Mouse (Mus musculus) cerebral cortex, adult 2 months (tissue): Measurements from ENCODE around the gene Depdc5.

Experiments
- WGBS: fragments of 180-500 bp; shearing (Covaris S2); methylation state at CpG from one replicate; pipeline ENCODE4 v1.1.7; 2018; 5-methylcytosine and 5-hydroxymethylcytosine counted together

Gene Depdc5

DNA sequence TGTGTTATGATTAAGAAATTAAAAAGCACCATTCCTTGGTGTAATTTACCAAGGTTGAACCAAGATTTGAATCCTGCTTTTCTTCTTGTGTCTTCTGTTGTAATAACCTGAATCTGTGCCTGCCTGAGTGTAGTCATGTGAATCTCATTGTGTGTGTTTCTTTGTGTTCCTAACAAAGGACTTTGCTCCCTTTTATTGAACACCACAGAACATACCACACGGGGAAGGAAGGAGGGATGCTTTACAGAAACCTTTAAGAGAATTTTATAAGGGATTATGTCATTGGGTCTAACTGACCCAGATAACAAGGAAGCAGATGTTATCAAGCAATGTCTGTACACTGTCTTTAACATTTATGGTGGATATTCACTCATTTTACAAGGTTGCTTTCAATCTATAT is 44.0 kb downstream of the Depdc5 start:
- 66% methylated on average over 1 of the region's 1 CpGs for WGBS

DNA sequence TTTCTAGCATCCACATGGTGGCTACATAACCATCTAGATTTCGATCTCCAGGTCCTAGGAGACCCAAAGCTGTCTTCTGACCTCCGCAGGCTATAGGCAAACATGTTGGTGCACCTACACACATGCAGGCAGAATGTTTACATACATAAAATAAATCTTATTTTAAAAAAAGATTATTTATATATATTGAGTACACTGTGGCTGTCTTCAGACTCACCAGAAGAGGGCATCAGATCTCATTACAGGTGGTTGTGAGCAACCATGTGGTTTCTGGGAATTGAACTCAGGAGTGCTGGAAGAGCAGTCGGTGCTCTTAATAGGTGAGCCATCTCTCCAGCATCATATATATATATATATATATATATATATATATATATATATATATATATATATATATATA is 50.6 kb downstream of the Depdc5 start:
- 76% methylated on average over 3 of the region's 3 CpGs for WGBS

DNA sequence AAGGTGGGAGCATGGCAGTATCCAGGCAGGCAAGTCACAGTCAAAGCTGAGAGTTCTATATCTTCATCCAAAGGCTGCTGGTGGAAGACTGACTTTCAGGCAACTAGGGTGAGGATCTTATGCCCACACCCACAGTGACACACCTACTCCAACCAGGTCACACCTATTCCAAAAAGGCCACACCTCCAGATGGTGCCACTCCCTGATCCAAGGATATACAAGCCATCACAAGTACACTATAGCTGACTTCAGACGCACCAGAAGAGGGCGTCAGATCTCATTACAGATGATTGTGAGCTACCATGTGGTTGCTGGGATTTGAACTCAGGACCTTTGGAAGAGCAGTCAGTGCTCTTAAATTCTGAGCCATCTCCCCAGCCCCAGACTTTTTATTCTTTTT is 55.8 kb downstream of the Depdc5 start:
- 91% methylated on average over 2 of the region's 2 CpGs for WGBS

DNA sequence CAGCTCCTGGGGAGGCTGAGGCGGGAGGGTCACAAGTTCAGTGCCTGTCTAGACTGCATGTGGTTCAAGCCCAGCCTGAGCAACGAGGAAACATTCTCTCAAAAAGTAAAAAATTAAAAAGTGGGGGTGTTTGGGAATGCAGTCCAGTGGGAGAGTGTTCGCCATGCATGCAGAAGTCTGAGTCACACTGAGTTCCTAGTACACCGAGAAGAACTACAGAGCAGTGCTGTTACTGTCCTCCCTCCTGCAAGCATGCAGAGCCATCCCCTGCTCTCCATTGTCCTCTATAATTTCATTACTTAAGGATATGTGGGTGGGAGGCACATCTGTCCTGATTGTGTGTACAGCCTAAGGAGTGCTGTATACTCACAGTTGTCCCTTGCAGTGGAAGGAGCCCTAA is 59.4 kb downstream of the Depdc5 start:
- WGBS: 67% methylated on average over 4 of the region's 4 CpGs

DNA sequence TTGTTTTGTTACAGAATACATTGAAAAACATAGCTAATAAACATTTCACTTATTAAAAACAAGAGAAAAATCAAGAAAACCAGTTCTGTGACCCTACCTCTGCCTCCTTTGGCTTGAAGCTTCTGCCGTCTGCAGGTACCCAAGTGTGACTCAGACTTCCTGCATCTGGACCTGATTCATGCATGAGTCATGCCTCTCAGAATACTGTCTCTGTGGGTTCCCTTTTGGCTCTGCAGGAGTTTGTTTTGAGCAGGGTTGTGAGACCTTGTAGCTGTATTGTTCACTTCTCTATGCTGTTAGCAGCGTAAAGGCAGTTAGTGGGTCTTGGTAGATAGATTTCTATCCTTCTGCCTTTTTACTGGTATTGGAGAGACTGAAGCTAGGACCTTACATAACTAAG is 67.3 kb downstream of the Depdc5 start:
- 31% methylated on average over 2 of the region's 2 CpGs for WGBS

DNA sequence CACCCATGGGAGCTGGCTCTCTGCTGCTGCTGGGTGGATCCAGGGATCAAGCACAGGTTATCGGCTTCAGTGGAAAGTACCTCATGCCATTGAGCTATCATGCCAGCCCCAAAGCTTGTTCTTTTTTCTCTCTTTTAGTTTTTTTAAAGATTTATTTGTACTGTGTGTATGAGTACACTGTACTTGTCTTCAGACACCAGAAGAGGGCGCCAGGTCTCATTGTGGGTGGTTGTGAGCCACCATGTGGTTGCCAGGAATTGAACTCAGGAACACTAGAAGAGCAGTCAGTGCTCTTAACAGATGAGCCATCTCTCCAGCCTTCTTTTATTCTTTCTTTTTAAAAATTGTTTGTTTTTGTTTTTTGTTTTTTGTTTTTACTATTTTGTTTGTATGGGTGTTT is 71.2 kb downstream of the Depdc5 start:
- 68% methylated on average over 2 of the region's 2 CpGs for WGBS

DNA sequence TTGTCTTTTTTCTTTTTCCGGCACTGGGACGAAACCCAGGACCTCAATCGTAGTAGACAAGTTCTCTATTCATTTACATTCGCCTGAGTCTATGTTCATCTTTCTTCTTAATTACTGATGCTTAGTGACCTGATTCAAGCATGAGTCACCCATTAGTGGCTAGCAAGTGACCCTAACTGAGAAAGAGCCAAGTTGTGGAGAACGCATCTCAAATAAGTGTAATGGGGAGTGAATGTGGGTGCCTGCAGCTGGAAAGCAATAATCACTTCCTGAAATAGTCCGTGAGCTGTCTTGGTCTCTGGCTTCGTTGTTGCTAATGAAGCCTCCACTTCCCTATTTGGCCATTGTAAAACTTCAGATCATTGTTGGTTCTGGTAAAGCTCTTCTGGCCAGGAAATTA is 77.1 kb downstream of the Depdc5 start:
- 70% methylated on average over 7 of the region's 7 CpGs for WGBS

DNA sequence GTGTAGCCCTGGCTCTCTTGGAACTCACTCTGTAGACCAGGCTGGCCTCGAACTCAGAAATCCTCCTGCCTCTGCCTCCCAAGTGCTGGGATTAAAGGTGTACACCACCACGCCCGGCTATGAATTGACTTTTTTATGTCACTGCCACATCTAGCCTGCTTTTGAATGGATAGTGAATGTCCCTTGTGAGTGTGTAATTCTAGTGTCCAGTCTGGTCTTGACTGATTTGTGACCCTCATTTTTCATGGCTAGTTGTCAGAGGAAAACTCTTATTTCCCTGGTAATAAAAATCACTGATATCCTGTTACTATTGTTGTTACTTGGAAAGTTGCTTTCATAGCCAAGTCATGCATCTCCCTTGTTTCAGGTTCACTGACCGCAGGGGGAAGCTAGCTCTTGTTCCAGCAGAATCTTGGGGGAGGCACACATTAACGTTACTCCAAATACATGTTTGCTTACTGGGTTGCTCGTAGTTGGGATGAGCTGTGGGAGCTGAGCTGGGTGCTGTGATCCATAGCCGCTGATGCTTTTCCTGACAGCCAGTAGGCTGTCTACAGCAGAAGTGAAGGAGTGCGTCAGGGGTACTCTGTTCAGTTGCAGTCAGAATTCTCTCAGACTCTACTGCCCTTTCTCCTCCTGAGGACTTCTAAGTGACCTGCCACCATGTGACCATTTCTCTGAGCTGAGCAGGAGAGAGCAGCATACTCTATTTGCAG is 77.9 kb downstream of the Depdc5 start:
- 94% methylated on average over 8 of the region's 8 CpGs for WGBS

DNA sequence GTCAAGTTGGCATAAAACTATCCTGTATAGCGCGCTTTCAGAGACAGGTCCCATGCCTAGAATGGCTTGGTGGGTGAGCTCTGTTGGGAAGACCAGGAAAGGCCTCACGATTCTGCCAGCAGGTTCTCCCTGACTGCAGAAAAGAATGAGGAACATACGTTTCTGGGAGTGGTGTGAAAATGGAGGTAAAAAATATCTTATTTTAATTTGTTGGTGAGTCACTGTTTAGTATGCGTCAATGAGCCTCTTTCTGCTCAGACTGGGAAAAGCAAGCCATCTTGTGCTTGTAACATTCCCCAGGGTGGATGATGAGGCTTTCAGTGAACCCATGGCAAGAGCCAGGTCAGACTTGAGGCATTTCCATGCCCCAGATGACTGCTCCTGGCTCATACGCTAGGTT is 86.6 kb downstream of the Depdc5 start:
- 52% methylated on average over 6 of the region's 6 CpGs for WGBS

DNA sequence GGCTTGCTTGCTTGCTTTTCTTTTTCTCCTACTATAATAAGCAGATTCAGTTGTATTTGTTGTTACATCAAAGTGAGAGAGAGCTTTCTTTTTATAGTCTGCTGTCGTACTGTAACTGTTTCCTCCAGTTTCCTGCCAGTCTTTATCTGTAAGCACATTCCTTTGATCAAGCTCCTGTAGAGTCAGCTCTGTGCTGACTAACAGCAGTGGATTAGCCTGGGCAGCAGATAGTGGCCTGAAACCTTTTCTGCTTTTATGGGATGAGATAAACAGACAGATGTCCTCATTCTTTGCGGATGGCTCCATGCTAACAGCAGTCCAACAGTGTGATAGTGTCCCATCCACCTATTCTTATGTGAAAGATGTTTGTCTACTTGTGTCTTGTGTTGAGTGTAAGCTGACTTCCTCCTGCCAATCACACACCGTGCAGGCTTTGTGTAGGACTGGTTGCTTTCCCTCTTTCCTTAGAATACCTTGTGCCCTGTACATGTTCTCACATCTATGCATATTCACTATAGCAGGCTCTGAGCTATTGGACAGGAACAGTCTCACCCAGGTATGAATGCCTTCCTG is 87.3 kb downstream of the Depdc5 start:
- 47% methylated on average over 3 of the region's 3 CpGs for WGBS

DNA sequence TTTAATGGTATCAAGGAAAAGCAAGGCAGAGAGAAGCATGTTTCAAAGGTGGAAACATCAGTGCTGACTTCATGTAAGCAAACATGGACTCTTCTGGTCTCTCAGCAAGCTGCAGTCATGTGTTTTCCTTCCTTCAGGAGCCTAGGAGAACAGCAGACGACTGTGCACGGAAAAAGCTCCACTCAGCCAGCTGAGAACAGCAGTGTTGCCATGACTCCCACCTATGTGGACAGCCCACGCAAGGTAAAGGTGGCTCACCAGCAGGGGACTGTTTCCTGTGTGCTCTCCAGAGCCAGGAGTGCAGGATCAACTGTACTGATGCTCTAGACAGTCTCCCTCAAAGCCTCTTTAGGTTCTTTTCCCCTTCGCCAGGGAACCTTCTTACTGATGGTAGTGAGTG is 92.2 kb downstream of the Depdc5 start:
- WGBS: 67% methylated on average over 4 of the region's 4 CpGs

DNA sequence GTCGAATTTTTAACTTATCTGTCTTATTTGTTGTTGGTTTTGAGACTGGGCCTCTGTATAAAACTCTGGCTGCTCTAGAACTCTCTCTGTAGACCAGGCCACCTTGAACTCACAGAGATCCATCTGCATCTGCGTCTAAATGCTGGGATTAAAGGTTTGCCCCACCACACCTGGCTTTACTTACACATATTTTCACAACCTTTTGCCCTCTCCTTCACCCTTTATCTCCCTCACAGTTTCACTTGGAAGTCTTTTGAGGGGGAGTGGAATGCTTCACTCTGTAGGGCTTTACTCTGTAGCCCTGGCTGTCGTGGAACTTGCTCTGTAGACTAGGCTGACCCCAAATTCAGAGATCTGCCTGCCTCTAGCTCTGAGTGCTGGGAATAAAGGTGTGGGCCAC is 98.1 kb downstream of the Depdc5 start:
- WGBS: 89% methylated on average over 3 of the region's 3 CpGs

DNA sequence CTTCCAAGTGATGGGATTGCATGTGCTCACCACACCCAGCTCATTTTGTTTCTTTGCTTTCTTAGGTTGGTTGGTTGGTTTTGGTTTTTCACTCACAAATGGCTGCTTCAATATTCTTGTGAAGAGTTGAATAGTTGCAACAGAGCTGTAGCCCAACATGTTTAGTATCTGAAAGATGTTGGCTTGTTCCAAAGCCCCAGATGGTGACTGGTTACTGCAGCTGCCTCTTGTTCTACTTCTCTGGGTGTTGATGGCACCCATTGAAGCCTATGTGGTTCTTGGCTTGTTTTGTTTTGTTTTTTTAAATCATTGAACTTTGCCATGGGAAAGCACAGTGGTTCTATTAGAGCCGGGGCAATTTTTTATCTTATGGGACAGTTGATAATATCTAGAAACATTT is 99.1 kb downstream of the Depdc5 start:
- WGBS: 90% methylated on average over 1 of the region's 1 CpGs

DNA sequence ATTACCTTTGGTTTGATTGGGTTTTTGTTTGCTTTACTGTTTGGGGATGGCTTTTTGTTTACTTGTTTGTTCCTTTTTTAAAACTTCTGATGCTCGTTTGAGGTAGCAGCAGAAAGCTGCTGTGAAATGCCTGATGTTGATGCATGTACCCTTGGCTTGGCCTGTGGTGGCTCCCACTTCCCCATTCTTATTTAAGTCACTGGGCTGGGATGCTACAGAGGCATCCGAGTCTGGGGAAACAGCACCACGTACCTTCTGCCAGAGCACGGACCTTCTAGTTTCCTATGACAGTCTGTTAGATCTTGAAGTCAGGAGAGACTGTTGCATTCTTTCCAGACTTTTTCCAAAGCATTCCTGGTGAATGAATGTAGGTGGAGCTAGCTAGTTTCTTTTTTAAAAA is 113.0 kb downstream of the Depdc5 start:
- WGBS: 53% methylated on average over 4 of the region's 4 CpGs

DNA sequence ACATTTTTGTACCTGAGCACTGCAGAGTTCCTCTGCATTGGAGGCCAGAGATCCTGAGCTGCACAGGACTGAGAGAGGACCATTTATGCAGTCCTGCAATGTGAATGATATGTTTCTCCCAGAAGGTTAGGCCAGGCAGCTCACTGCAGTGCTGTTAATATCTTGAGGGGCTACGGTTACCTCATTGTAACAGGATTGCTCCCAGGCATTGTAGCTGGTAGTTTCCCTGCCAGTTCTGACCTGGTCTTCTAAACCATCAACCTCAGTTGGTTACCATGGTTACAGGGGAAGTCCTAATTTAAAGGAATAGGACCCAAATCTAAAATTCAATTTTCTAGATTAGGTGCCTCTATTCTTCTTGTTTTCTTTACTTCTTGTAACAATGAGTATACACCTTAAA is 121.9 kb downstream of the Depdc5 start:
- WGBS: 60% methylated on average over 1 of the region's 1 CpGs

DNA sequence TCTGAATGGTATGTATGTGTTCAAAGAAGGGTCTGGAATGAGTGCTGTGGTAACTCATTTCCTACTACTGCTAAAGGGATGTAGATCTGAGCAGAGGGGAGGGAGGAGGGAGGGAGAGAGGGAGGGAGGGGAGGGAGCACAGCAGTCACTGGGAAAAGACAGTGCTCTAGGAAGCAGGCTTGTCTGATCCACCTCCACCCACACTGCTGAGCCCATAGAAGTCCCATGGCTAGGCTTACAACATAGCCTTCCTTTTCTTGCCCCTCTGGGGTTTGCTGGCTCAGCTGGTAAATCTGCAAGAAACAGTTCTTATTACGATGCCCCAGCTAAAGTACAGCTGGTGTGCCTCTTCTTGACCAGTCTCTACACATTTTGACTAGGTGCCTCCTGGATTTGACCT is 124.4 kb downstream of the Depdc5 start:
- WGBS: 61% methylated on average over 1 of the region's 1 CpGs

DNA sequence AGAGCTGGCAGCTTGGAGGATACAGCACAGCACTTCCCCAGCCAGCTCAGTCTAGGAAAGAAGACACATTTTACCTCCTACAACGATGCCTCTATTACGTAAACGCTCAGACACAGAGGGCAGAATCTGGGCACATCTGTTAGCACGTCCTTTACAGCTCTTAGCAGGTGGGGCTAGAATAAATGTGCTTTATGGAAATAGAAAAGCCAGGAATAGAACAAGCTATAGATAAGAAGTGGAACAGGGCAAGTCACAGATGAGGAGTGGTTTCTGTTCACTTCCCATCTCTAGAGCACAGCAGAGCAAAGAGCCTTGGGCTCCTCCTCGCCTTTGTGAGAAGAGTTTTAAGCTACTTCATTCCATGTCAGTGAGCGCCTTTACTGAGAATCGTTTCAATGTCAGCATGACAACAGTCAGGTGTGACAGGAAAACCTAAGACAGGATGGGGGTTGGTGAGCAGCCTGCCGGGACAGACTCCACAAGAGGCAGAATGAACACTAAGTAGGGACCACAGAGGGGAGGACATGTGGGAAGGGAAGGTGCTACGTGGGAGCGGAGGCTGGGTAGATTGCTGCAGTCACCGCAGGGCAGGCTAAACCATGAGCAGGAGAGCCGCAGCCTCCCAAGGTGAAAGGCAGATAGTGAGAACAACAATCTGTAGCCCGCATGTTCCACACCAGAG is 126.6 kb downstream of the Depdc5 start:
- WGBS: 42% methylated on average over 13 of the region's 13 CpGs

DNA sequence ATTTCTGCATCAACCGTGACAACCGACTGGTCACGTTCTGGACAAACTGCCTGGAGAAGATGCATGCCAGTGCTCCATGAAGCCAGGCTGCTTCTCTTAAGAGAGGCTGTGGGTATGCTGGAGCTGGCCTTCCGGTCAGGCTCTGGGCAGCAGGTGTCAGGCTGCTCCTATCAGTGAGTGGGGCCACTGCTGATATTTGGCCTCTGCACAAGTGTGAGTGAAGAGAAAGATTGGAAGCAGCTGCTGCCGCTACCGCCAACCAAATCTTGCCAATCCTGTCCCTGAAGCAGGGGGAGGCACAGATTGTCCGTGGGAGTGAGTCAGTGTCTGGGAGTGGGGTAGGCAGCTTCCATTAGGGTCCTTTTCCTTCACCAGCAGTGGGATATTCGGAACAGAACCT is 127.7 kb downstream of the Depdc5 start:
- 43% methylated on average over 8 of the region's 8 CpGs for WGBS

DNA sequence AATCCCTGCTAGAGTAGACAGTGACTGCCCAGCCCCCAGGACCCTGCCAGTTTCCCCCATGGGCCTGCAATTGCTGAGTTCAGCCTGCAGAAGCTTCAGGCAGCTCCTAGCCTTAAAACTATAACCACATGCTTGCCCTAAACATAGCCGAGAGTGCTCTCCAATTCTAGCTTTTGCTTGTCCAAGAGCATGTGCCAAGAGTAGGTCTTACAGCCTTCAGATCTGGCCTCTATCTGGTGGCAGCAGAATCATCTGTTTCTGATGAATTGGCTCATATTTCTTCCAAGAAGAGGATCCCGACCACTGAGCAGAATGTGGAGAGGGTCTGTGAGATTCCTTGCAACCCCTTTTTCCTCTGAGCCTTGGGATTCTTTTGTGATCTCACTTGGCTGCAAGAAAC is 131.0 kb downstream of the Depdc5 start:
- WGBS: 28% methylated on average over 2 of the region's 2 CpGs

DNA sequence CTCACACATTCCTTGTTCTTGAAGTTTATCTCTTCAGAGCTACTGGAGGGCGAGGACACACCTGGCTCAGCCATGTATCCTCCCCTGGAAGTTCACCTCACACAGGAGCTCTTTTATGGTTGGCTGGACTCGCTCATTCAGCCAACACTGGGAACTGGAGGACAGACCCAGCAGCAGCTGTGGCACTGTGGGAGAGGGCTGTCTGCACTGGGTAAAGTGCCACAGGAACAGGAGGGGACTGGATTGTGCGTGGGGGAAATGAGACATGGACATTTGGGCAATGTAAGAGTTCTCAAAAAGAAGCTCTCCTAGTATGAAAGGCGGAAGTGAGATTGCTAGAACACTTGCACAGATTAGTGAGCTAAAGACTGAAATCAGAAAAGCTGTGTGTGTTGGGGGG is 132.3 kb downstream of the Depdc5 start:
- 58% methylated on average over 4 of the region's 4 CpGs for WGBS

DNA sequence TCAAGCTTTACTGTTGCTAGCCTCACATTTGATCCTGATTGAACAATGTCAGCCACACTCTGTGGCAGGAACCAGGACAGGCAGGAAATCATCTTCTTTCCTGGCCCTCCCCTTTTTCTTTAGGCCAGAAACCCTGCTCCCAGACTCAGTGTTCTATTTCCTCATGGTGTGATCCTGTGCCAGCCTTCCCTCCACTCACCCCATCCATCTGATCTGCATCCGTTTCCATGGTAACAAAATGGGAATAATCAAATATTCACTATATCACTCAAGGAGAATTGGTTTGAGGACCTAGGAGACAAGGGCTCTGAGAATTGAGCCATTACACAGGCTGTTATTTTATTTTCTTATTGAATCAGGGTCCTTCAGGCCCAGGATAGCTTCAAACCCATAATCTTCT is 133.1 kb downstream of the Depdc5 start:
- 51% methylated on average over 1 of the region's 1 CpGs for WGBS

DNA sequence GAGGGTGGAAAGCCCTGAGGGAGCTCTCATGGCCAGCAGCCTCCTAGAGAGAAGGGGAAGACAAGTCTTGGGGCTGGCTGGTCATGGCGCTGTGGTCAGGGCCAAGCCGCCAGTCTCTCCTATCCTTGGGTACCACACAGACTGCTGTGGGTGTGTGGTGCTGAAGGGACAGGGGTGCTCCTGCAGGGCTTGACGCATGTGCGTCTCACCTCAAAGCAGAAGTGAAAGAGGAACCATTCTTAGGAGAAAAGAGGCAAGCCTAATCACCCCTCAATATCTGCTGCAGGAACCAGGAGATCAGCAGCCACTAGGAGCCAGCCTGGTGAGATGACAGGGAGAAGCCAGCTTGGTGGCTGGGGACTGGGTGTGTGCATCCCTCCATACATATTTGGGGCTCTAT is 134.2 kb downstream of the Depdc5 start:
- 56% methylated on average over 4 of the region's 4 CpGs for WGBS

DNA sequence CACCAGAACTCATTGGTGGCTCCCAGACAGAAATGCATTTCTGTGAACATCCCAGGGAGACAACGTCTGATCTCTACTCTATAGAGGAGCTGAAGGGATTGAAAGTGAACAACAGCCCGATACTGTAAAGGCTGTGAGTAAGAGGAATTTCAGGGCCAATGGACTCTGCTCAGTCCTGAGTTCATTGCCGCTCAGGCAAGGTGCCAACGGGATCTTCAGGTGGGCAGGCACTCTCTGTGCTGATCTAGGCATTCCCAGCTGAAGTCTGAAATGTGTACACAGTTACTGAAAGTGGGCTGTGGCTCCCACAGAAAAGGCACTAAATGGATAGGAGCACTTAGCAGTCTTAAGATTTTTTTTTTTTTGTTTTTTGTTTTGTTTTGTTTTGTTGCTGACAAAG is 135.3 kb downstream of the Depdc5 start:
- WGBS: 58% methylated on average over 4 of the region's 4 CpGs
